Mouse (Mus musculus): ENCODE data around the gene Baiap2.

The Baiap2 gene

GRCm38 (mm10) chr11:119942727-119943427, at the start of gene Baiap2:
Gene Baiap2, plus strand, starts transcription at chr11:119942763.
- DNase-seq (ENCODE audit: low spot score), result peak; percentile 98

DNA sequence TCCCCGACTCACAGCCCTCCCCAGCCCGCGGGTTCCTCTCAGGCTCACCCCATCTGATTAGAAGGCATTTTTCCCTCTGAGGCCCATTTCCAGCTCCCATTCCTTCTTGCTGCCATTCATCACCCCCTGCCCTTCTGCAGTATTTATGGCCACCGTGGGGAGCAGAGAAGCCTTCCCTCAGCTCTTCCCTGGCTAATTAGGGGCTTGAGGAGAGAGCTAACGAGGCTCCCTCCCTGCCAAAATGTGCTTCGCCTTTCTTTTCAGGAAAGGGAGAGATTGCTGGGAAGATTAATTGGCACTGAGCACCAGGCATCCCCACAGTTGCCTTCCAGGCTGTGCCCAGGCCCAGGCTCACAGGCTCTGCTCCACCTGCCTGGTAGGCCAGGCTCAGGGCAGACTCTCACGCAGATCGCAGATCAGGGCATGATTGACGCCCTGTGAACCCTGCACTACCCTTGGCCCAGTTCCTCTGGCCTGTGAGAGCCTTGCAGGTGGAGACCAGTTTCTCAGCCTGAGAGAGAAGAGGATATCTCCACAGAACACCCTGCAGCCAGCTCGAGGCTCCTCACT, 48.8 kb upstream of the Baiap2 start:
- DNase-seq (ENCODE audit: low spot score), result no peak

- DNase-seq (ENCODE audit: low spot score), result no peak
Measured at GRCm38 (mm10) chr11:119894634-119895033, 47.9 kb upstream of the Baiap2 start.

GRCm38 (mm10) chr11:119897041-119897440, 45.5 kb upstream of the Baiap2 start:
- no peak for DNase-seq (ENCODE audit: low spot score)

DNA sequence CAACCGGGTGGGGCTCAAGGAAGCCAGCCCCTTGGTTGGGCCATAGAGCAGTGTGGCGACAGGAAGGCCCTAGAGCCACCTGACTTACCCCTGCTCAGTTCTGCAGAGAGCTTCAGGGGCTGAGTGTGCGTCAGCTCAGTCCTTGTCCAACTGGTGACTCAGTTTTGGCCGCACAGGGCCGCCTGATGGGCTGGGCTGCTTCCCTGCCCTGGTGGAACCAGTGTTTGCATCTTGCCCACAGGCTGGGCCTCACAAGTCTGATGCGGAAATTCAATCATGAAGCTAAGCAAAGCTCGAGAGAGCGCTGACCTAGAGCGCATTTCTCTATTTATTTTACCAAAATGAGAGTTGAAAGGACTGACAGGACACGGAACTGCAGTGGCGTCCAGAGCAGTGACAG, 43.6 kb upstream of the Baiap2 start:
- no peak for DNase-seq (ENCODE audit: low spot score)

DNA sequence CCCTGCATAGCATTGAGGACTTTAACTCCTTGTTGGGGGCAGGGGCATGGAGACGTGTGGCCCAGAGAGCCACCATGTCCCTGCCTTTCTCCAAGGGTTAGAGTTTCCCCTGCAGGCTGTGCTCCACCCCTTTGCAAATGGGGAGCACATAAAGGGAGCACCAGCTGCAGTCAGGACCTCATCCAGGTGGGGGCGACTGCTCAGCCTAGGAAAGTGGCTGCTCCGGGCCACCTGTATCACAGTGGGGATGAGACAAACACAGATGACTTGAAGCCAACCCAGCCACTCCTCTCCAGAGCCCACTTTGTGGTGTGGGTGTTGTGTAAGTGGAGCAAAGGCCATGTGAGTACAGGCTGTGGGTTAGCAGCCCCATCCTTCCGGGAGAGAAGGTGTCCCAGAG, 41.4 kb upstream of the Baiap2 start:
- DNase-seq (ENCODE audit: low spot score), result no peak

- no peak for DNase-seq (ENCODE audit: low spot score)
Measured at GRCm38 (mm10) chr11:119902891-119903290, 39.7 kb upstream of the Baiap2 start.

DNA sequence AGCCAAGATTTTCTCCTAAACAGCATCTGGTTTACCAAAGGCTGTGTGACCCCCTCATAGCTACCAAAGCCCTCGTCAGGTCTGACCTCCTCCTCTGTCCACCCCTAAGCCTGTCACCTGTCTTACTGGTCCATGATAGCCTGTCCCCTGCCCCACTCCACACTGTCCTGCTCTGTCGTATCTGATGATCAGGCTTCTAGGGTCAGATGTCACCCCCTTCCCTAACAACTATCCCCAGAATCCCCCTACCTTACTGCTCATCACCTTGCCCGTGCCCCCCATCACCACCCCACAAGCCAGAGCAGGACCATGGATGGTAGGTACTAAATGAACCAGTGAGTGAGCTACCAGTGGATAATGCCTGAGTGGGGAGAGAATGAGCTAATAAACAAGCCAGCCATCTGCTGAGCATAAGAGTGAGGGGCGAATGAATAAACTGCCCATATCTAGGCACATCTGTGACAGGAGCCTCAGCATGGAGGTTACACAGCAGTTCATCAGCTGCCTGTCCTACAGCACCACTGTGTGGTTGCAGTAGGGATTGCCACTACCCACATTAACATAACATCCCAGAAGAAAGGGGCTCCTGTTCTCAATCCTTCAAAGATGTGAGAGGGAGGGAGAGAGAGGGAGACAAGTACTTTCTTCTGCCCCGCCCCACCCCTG, 37.8 kb upstream of the Baiap2 start:
- peak; percentile 69 for DNase-seq (ENCODE audit: low spot score)

DNA sequence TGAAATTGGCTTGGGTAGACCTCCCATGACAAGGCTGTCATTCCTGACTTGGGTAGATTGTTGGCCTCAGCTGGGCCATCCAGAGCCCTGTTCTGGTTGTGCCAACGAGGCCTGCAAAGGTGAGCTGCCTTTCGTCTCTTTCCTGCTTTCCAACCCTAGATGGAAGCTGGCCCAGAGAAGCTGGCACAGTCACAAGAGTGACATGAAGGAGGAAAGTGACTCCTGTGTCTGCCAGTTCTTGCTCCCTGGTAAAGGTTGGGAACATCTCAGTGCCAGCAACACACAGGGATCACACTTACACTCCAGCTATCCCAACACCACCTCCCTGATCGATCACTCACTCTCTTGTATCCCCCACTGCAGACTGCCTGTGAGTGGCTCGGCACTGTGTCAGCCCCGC, 36.8 kb upstream of the Baiap2 start:
- DNase-seq (ENCODE audit: low spot score), result no peak

- no peak for DNase-seq (ENCODE audit: low spot score)
Measured at GRCm38 (mm10) chr11:119907006-119907650, 35.4 kb upstream of the Baiap2 start.

- DNase-seq (ENCODE audit: low spot score), result no peak
Measured at GRCm38 (mm10) chr11:119907711-119908110, 34.9 kb upstream of the Baiap2 start.

DNA sequence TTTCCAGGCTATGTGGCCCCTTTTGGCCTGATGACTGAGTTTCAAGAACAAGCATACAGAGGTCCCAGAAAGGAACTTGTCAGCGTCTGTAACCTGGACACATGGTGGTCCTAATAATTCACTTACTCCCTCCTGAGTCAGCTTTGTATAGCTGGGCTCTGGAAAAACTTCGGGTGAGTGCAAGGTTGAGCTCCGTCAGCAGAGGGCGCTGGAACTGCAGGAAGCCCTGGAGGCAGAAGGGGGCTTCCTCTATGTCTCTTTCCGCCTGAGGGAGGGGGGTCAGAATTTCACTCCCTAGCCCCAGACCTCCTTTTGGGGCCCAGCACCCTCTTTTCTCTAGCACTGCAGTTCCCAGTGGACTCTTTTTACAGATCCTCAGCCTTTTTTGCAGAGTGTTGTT, 33.1 kb upstream of the Baiap2 start:
- peak; percentile 66 for DNase-seq (ENCODE audit: low spot score)

DNA sequence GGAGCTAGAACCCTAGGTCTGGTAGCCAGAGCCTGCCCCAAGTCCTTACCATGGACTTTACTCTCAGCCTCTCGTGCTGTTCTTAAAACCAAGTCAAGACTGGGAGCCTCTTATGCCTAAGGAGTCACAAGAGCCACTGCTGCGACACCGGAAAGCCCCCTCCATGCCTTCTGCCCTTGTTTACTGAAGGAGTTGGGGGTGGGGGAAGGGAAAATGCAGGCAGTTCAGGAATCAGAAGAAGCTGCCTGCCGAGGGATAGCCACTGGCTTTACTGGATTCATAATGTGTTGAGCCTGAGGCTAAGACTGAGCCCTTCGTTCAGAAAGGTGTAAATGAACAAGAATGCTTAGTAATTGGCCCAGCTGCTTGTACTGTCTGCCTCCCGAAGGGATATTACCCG, 29.7 kb upstream of the Baiap2 start:
- DNase-seq (ENCODE audit: low spot score), result no peak

DNA sequence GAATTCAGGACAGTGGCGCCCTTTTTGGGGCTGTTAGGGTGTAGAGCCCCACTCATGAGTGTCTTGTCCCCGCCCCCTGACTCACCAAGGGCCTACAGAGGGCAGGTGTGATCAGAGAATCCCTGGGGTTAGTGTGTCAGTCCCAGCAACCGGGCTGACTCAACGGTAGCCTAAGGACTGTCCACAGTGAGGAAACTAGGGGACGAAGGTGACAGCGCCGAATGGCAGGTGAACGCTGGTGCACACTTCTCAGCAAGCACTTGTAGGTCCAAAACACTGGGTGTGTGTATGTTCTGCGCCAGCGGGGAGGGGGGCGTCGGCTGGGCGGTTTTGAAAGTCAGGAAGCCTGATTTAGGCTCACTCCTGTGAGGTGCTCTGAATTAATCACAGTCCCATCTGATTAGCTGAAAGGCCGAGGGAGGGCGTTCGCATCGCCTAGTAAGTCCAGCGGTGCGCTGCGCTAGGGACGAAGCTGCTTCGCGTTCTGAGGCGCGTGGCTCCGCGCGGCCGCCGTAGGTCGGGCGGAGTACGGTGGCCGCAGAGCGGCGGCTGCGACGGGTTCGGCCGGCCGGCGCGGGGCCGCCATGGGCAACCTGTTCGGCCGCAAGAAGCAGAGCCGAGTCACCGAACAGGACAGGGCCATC, 29.1 kb upstream of the Baiap2 start, which contains the start of gene Chmp6:
Chmp6 (plus strand) TSS at position 151 of the 644 bp plus-strand sequence.
- DNase-seq (ENCODE audit: low spot score), result peak; percentile 73

GRCm38 (mm10) chr11:119913935-119914314, 28.6 kb upstream of the Baiap2 start:
- no peak for DNase-seq (ENCODE audit: low spot score)

- no peak for DNase-seq (ENCODE audit: low spot score)
Measured at GRCm38 (mm10) chr11:119914381-119914780, 28.2 kb upstream of the Baiap2 start.

- DNase-seq (ENCODE audit: low spot score), result no peak
Measured at GRCm38 (mm10) chr11:119915666-119916065, 26.9 kb upstream of the Baiap2 start.

- DNase-seq (ENCODE audit: low spot score), result no peak
Measured at GRCm38 (mm10) chr11:119916102-119916790, 26.3 kb upstream of the Baiap2 start.

- no peak for DNase-seq (ENCODE audit: low spot score)
Measured at GRCm38 (mm10) chr11:119916834-119917469, 25.6 kb upstream of the Baiap2 start.

- no peak for DNase-seq (ENCODE audit: low spot score)
Measured at GRCm38 (mm10) chr11:119918521-119918920, 24.0 kb upstream of the Baiap2 start.

GRCm38 (mm10) chr11:119919432-119919831, 23.1 kb upstream of the Baiap2 start:
- DNase-seq (ENCODE audit: low spot score), result no peak

Measured in adipocyte (in vitro differentiated cells).